ENCODE assay signal across 22 mouse cellular contexts in the genomic region with DNA sequence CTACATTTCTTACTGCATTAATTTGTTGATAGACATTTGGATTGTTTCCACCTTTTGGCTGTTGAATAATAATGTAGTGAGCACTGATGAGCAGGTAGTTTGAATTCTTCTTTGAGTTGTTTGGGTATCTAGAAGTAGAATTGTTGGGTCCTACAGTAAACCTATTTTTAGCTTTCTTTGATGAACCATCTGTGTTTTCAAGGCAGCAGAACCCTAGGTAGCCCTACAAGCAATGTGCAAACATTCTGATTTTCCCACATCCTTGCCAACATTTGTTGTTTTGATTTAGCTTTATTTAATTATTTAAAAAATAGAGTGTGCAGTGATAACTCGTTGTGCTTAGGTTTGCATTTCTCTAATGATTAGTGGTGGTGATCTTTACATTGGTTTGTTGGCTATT. TPM values are rescaled to one million over a fixed set of nuclear protein-coding genes. Genes with fewer than 3 reads are reported as not detected.
DNase-seq lines count a peak whose midpoint lies in the region; ATAC-seq and TF ChIP-seq lines count a peak whose summit lies in the region.
"Had no signal": no experiment of that assay in that cellular context is flagged by ENCODE, and none has a peak within 500 bp of the region (broad histone marks: within the 10 kb centered on the region; RNA-seq: fewer than 3 reads in every experiment).

No protein-coding gene starts in this region.

- TF ChIP-seq POLR2A in myocyte (IDR thresholded peaks at IDR 0.05; ENCODE audit: insufficient read length, low read depth): no peak

- H3K4me3 ChIP-seq in myocyte: no peak overlapping the region

- DNase-seq in cerebellum, adult 8-10 months: no peak
- peak; percentile 83 for DNase-seq in cerebellum, adult 9-10 months
- DNase-seq in cerebellum, postnatal 36 days: no peak
- DNase-seq in brain, adult 2 months (ENCODE audit: low read depth, low spot score): peak; percentile 75
- no peak for DNase-seq in testis, postnatal 14 days (ENCODE audit: low spot score)
- DNase-seq in lung, postnatal 14 days: no peak
- DNase-seq: adrenal gland, adult 2 months; adrenal gland, adult 8-10 months; adrenal gland, postnatal 10 days; adrenal gland, postnatal 14 days; adrenal gland, postnatal 25 days; adrenal gland, postnatal 36 days; B cell, adult 2 months; cerebellum, adult 11 months; cerebellum, adult 11-12 months had no signal

- no peaks in the 10 kb centered on the region for H3K36me3 ChIP-seq in myocyte (ENCODE audit: control insufficient read depth, insufficient read depth)
- H3K36me3 ChIP-seq: G1E had no signal

- no peak overlapping the region for H3ac ChIP-seq in myocyte (ENCODE audit: control insufficient read depth, insufficient read length)

- ATAC-seq in cerebellum, adult (ENCODE audit: insufficient number of reproducible peaks, low FRiP score, low TSS enrichment): peak; percentile 78
- ATAC-seq: activated CD4-positive, CD25-positive, alpha-beta regulatory T cell, adult 4 months; CD4-positive, CD25-positive, alpha-beta regulatory T cell, adult 4 months; Patski had no signal

- peak overlapping the region; percentile 69 for H3K4me2 ChIP-seq in myocyte (ENCODE audit: low read depth)

- peaks cover 84% of the 10 kb centered on the region for H3K79me2 ChIP-seq in myocyte (ENCODE audit: control insufficient read depth, insufficient read depth)

- no peaks in the 10 kb centered on the region for H3K27me3 ChIP-seq in myocyte (ENCODE audit: control insufficient read depth, insufficient read depth, insufficient read length)
- H3K27me3 ChIP-seq: CH12.LX, Patski had no signal

TF ChIP-seq in myocyte, 11 proteins besides CTCF, POLR2A, EP300 and RAD21:
- no peak for TF ChIP-seq CEBPB (IDR thresholded peaks at IDR 0.05; ENCODE audit: insufficient read depth, poor library complexity, severe bottlenecking)
- TF ChIP-seq TCF3 (IDR thresholded peaks at IDR 0.05; ENCODE audit: insufficient read length, low read depth): no peak
- no peak for TF ChIP-seq MAX (IDR thresholded peaks at IDR 0.05; ENCODE audit: low read depth)
- no peak for TF ChIP-seq REST (IDR thresholded peaks at IDR 0.05; ENCODE audit: insufficient read depth, insufficient read length)
- no peak for TF ChIP-seq POLR2AphosphoS2 (IDR thresholded peaks at IDR 0.05; ENCODE audit: insufficient read length, low read depth)
- TF ChIP-seq MYOD1 (IDR thresholded peaks at IDR 0.05; ENCODE audit: control insufficient read depth in 1 of 3, insufficient read length in 2 of 3, low read depth in 2 of 3): no peak
- TF ChIP-seq USF1 (IDR thresholded peaks at IDR 0.05; ENCODE audit: low read depth): no peak
- no peak for TF ChIP-seq E2F4 (IDR thresholded peaks at IDR 0.05; ENCODE audit: insufficient read depth)
- TF ChIP-seq TCF12 (IDR thresholded peaks at IDR 0.05; ENCODE audit: insufficient read depth, poor library complexity, severe bottlenecking): no peak

RNA-seq across cellular contexts. Expression of gene Cdc42bpa, which starts 32.0 kb away (rescaled TPM):
- 14.3 TPM for polyA plus RNA-seq in myocyte (2012; fragmentation: generic; extraction: Trizol)

Comparison
In these comparisons a context has a peak if more than half of its experiments do, and no peak if none do; other contexts are left out.
1. DNase-seq: peak in cerebellum, adult 9-10 months (single experiment) and brain, adult 2 months (single experiment); none in cerebellum, adult 8-10 months (single experiment), cerebellum, postnatal 36 days (0 of 2), testis, postnatal 14 days (single experiment) and lung, postnatal 14 days (single experiment).